Mouse (Mus musculus): ENCODE data around the gene Oas1a. TPM values are rescaled to one million over a fixed set of nuclear protein-coding genes. Genes with fewer than 3 reads are reported as not detected.
"Not testable (repeated sequence)": the region's sequence is repeated elsewhere in the genome, so short reads cannot be mapped to it uniquely, and the experiment has no call there.

Oas1a gene
- total RNA-seq (2022), result under 1 TPM; 0.20 to 0.86 (median 0.57) TPM

- not testable (repeated sequence) for DNase-seq (ENCODE audit: low spot score in 2 of 2)
Measured at GRCm38 (mm10) chr5:120906791-120907733, at the start of gene Oas1a. Gene Oas1a, minus strand, starts transcription at chr5:120907521.

GRCm38 (mm10) chr5:120953974-120954373 lies 46.7 kb upstream of the Oas1a start:
- DNase-seq (ENCODE audit: low spot score in 2 of 2), result peak in 1 of 2 experiments; percentile 54

GRCm38 (mm10) chr5:120952242-120952770 lies 45.0 kb upstream of the Oas1a start:
- no peak for DNase-seq (ENCODE audit: low spot score in 2 of 2)

- peak in 1 of 2 experiments; percentile 44 for DNase-seq (ENCODE audit: low spot score in 2 of 2)
Measured at GRCm38 (mm10) chr5:120942076-120942475, 34.8 kb upstream of the Oas1a start.

- no peak for DNase-seq (ENCODE audit: low spot score in 2 of 2)
Measured at GRCm38 (mm10) chr5:120938586-120938985, 31.3 kb upstream of the Oas1a start.

GRCm38 (mm10) chr5:120937841-120938240 lies 30.5 kb upstream of the Oas1a start:
- DNase-seq (ENCODE audit: low spot score in 2 of 2), result no peak

GRCm38 (mm10) chr5:120933966-120934365 lies 26.6 kb upstream of the Oas1a start:
- DNase-seq (ENCODE audit: low spot score in 2 of 2), result no peak

GRCm38 (mm10) chr5:120927036-120927435 lies 19.7 kb upstream of the Oas1a start:
- no peak for DNase-seq (ENCODE audit: low spot score in 2 of 2)

- DNase-seq (ENCODE audit: low spot score in 2 of 2), result not testable (repeated sequence)
Measured at GRCm38 (mm10) chr5:120926311-120926710, 19.0 kb upstream of the Oas1a start.

- DNase-seq (ENCODE audit: low spot score in 2 of 2), result not testable (repeated sequence)
Measured at GRCm38 (mm10) chr5:120924520-120924919, 17.2 kb upstream of the Oas1a start.

- no peak for DNase-seq (ENCODE audit: low spot score in 2 of 2)
Measured at GRCm38 (mm10) chr5:120923969-120924368, 16.6 kb upstream of the Oas1a start.

- no peak for DNase-seq (ENCODE audit: low spot score in 2 of 2)
Measured at GRCm38 (mm10) chr5:120920296-120920695, 13.0 kb upstream of the Oas1a start.

GRCm38 (mm10) chr5:120919156-120919935 lies 12.0 kb upstream of the Oas1a start:
- not testable (repeated sequence) for DNase-seq (ENCODE audit: low spot score in 2 of 2)

- DNase-seq (ENCODE audit: low spot score in 2 of 2), result not testable (repeated sequence)
Measured at GRCm38 (mm10) chr5:120914204-120914603, 6.9 kb upstream of the Oas1a start, which contains the start of gene Oas1d. Gene Oas1d, plus strand, starts transcription at chr5:120914536.

GRCm38 (mm10) chr5:120908196-120908920 lies 1.0 kb upstream of the Oas1a start:
- DNase-seq (ENCODE audit: low spot score in 2 of 2), result no peak

GRCm38 (mm10) chr5:120902056-120902455 lies 5.3 kb downstream of the Oas1a start:
- no peak for DNase-seq (ENCODE audit: low spot score in 2 of 2)

GRCm38 (mm10) chr5:120900666-120901065 lies 6.7 kb downstream of the Oas1a start:
- no peak for DNase-seq (ENCODE audit: low spot score in 2 of 2)

- DNase-seq (ENCODE audit: low spot score in 2 of 2), result no peak
Measured at GRCm38 (mm10) chr5:120898726-120899125, 8.6 kb downstream of the Oas1a start.

- no peak for DNase-seq (ENCODE audit: low spot score in 2 of 2)
Measured at GRCm38 (mm10) chr5:120898307-120898706, 9.0 kb downstream of the Oas1a start.

- no peak for DNase-seq (ENCODE audit: low spot score in 2 of 2)
Measured at GRCm38 (mm10) chr5:120895231-120895900, 12.0 kb downstream of the Oas1a start.
